Mouse (Mus musculus): Measurements from ENCODE around the gene Zdhhc23. TPM values are rescaled to one million over a fixed set of nuclear protein-coding genes. Genes with fewer than 3 reads are reported as not detected.
A peak's percentile ranks its signal among the peaks of the same experiment; 100 is the strongest.

The Zdhhc23 gene
- 0.34 and 0.59 TPM in 2 replicates for polyA plus RNA-seq (2016; fragmentation: Nextera tagmentation; extraction: Ambion mirVana)

DNA sequence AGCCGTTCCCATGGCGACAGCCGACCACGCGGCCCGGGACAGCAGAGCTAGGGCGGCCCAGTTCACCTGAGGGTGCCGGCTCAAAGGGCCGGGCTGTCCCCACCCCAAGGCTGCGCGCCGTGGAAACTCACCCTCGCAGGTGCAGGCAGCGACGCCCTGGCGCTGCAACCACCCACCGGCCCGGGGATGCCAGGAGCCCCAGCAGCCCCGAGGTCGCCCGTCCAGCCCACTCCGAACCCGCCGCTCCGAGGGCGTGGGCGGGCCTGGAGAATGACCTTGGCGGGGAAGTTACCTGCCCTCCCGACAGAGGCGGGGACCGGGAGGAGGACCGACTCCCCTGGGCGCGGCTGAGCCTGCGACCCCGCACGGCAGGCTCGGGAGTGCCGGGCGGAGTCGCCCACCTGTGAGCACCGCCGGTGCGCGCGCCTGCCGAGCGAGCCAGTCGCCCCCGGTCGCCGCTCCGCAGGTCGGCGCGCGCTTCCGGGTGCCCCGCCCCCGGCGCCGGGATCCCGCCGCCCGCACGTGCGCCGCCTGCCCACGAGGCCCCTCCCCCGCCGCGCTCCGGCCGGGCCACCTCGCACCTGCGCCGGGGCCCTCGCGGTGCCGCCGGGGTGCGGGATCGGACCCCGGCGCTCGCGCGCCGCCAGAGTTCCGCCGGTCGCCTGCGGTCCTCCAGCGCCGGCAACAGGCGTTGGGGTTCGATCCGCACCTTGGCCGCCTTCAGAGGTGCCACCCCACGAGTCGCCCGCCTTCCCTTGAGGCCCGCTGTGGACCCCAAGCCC is at the start of gene Zdhhc23:
Gene Zdhhc23 (minus strand): TSS at position 464 of the 782 bp plus-strand sequence.
- Histone ChIP-seq H3K27me3 (peaks cover 11% of the 10 kb centered on the region; the same call in 1 of the 2 replicates), H3K36me3 (no peaks in the 10 kb centered on the region), H3K4me2 (replicated peaks) (peak within 1 kb of the TSS; percentile 99), H3K4me3 (peak within 1 kb of the TSS; percentile 61), H3K9ac (peak within 1 kb of the TSS; percentile 58), H3K9me3 (no peaks in the 10 kb centered on the region), H3K27ac (no peak within 1 kb of the TSS), H3K4me1 (0 out of 2 replicates have a peak, but pooled peaks cover 4% of the 10 kb centered on the region)
- under 1% methylated on average over 71 of the region's 103 CpGs for WGBS
- 0 out of 2 replicates have a peak, but pooled peaks have one; percentile 75 for ATAC-seq (ENCODE audit: insufficient number of reproducible peaks, insufficient read depth, low FRiP score, low TSS enrichment)

GRCm38 (mm10) chr16:44029273-44029672 is 49.7 kb upstream of the Zdhhc23 start:
- 70% methylated on average over 2 of the region's 2 CpGs for WGBS
- Histone ChIP-seq H3K4me2 (replicated peaks) (no peak overlapping the region), H3K4me1 (no peaks in the 10 kb centered on the region), H3K36me3 (no peaks in the 10 kb centered on the region), H3K27me3 (no peaks in the 10 kb centered on the region), H3K27ac (no peak overlapping the region), H3K9ac (no peak overlapping the region), H3K9me3 (no peaks in the 10 kb centered on the region), H3K4me3 (no peak overlapping the region)
- no peak for ATAC-seq (ENCODE audit: insufficient number of reproducible peaks, insufficient read depth, low FRiP score, low TSS enrichment)

GRCm38 (mm10) chr16:44026822-44027221 is 47.2 kb upstream of the Zdhhc23 start:
- Histone ChIP-seq H3K4me3 (no peak overlapping the region), H3K4me2 (replicated peaks) (no peak overlapping the region), H3K27me3 (no peaks in the 10 kb centered on the region), H3K9me3 (no peaks in the 10 kb centered on the region), H3K36me3 (no peaks in the 10 kb centered on the region), H3K4me1 (no peaks in the 10 kb centered on the region), H3K27ac (no peak overlapping the region), H3K9ac (no peak overlapping the region)
- WGBS, result 69% methylated on average over 9 of the region's 9 CpGs
- ATAC-seq (ENCODE audit: insufficient number of reproducible peaks, insufficient read depth, low FRiP score, low TSS enrichment), result no peak

GRCm38 (mm10) chr16:44026210-44026609 is 46.6 kb upstream of the Zdhhc23 start:
- 61% methylated on average over 6 of the region's 6 CpGs for WGBS
- Histone ChIP-seq H3K9me3 (no peaks in the 10 kb centered on the region), H3K4me1 (no peaks in the 10 kb centered on the region), H3K4me2 (replicated peaks) (no peak overlapping the region), H3K27ac (0 out of 2 replicates have a peak overlapping the region, but pooled peaks have one; percentile 11), H3K9ac (no peak overlapping the region), H3K27me3 (no peaks in the 10 kb centered on the region), H3K4me3 (no peak overlapping the region), H3K36me3 (no peaks in the 10 kb centered on the region)
- ATAC-seq (ENCODE audit: insufficient number of reproducible peaks, insufficient read depth, low FRiP score, low TSS enrichment), result no peak

GRCm38 (mm10) chr16:44018986-44019548 is 39.5 kb upstream of the Zdhhc23 start:
- no peak for ATAC-seq (ENCODE audit: insufficient number of reproducible peaks, insufficient read depth, low FRiP score, low TSS enrichment)
- no peaks in the 10 kb centered on the region for H3K4me1 ChIP-seq
- WGBS, result 82% methylated on average over 2 of the region's 2 CpGs
- no peaks in the 10 kb centered on the region for H3K36me3 ChIP-seq
- no peak overlapping the region for H3K4me2 ChIP-seq (replicated peaks)
- H3K27me3 ChIP-seq, result no peaks in the 10 kb centered on the region
- no peak overlapping the region for H3K9ac ChIP-seq
- no peaks in the 10 kb centered on the region for H3K9me3 ChIP-seq
- H3K4me3 ChIP-seq, result no peak overlapping the region
- no peak overlapping the region for H3K27ac ChIP-seq

DNA sequence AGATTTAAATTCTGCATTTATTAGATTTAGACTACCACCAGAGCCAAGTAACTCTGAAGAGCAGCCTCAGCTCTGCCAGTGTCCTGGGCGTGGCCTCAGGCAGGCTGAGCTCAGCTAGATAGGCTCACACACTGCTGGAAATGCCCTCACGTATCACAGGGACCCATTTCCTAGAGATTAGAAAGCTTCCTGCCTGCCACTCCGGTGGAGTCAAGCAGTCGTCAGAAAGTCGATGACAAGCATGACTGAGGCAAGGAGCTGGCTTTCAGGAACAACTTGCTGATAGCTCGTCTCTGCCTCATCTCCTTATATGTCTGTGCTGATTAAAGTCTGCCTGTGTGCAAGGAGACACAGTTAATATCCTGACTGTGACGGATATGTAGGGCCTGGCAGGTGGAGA is 38.8 kb upstream of the Zdhhc23 start:
- H3K4me3 ChIP-seq, result no peak overlapping the region
- no peak for ATAC-seq (ENCODE audit: insufficient number of reproducible peaks, insufficient read depth, low FRiP score, low TSS enrichment)
- whole genome bisulfite sequencing, result 47% methylated on average over 7 of the region's 7 CpGs
- no peaks in the 10 kb centered on the region for H3K4me1 ChIP-seq
- no peak overlapping the region for H3K9ac ChIP-seq
- no peaks in the 10 kb centered on the region for H3K27me3 ChIP-seq
- H3K4me2 ChIP-seq (replicated peaks), result no peak overlapping the region
- H3K36me3 ChIP-seq, result no peaks in the 10 kb centered on the region
- no peaks in the 10 kb centered on the region for H3K9me3 ChIP-seq
- no peak overlapping the region for H3K27ac ChIP-seq

DNA sequence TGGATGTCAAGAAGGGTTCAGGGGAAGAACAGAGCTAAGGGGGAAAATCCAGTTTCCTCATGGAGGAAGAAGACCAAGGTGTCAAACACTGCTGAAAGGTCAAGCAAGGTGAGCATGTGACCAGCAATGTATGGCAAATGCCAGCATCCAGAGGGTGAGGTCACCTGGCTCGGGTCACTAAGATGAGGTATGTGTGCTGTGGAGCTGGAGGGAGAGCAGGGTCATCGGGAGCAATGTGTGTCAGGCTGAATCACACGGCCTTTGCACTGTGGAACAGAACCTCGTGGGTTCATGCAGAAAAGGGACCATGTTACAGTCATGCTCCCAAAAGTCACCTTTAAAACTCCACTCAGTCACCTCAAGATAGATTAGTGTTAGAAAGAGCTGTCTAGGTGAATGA is 38.1 kb upstream of the Zdhhc23 start:
- H3K4me3 ChIP-seq, result no peak overlapping the region
- 82% methylated on average over 4 of the region's 4 CpGs for WGBS
- ATAC-seq (ENCODE audit: insufficient number of reproducible peaks, insufficient read depth, low FRiP score, low TSS enrichment), result no peak
- H3K36me3 ChIP-seq, result no peaks in the 10 kb centered on the region
- H3K9me3 ChIP-seq, result no peaks in the 10 kb centered on the region
- no peak overlapping the region for H3K4me2 ChIP-seq (replicated peaks)
- no peaks in the 10 kb centered on the region for H3K4me1 ChIP-seq
- no peaks in the 10 kb centered on the region for H3K27me3 ChIP-seq
- H3K27ac ChIP-seq, result no peak overlapping the region
- no peak overlapping the region for H3K9ac ChIP-seq

DNA sequence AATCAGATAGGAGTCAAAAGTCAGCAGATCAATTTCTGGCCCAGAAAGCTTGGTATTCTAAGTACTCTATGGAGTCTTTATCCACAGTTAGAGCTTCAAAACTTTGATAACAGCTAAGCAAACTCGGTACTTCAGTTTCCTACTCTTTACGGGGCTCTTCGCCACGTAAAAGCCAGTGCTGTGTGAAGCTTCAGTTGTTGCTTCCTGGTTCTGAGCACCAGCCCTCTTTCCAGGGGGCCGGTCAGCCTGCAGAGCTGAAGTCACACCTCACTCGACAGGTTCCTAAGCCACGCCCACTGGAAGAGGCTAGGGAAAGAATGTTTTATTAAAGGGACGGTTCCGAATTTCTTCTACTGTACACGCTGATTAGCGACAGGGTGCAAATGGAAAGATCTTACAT is 36.6 kb upstream of the Zdhhc23 start:
- Histone ChIP-seq H3K36me3 (no peaks in the 10 kb centered on the region), H3K27ac (no peak overlapping the region), H3K27me3 (no peaks in the 10 kb centered on the region), H3K4me2 (replicated peaks) (peak overlapping the region; percentile 40), H3K4me3 (0 out of 2 replicates have a peak overlapping the region, but pooled peaks have one; percentile 16), H3K9me3 (no peaks in the 10 kb centered on the region), H3K9ac (no peak overlapping the region), H3K4me1 (no peaks in the 10 kb centered on the region)
- no peak for ATAC-seq (ENCODE audit: insufficient number of reproducible peaks, insufficient read depth, low FRiP score, low TSS enrichment)
- 12% methylated on average over 11 of the region's 11 CpGs for WGBS

DNA sequence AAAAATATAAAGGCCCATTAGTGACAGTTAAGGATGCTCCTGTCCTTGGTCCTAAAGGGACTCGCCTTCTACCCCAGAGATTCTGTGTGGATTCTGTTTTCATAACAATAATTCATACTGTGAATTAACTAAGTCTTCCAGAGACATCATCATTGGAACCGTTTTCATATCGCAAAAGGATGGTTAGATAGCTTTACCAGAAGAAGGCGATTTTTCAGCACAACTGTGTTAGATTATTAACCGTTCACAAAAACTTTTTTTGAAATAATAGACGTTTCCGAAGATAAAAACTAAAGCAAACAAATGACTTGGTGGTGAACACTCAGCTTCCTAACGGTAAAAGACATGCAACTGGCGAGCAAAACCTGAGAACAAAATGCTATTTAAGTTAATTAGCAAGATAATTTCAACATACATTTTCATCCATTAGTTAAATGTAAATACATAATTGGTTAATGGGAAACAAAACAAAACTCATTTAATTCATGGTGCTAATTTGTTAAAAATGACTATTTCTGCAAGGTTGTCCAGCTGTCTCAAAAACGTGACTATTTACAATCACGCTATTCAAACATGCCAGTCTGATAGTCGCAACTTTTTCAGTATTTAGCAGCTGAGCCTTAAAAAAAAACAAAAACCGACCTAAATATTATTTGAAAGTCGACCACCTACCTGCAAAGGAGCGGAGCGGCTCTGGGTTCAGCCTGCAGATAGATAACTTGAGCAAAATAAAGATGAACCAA is 36.0 kb upstream of the Zdhhc23 start:
- H3K9me3 ChIP-seq, result no peaks in the 10 kb centered on the region
- no peak overlapping the region for H3K27ac ChIP-seq
- no peaks in the 10 kb centered on the region for H3K36me3 ChIP-seq
- 0 out of 2 replicates have a peak overlapping the region, but pooled peaks have one; percentile 16 for H3K4me3 ChIP-seq
- H3K4me2 ChIP-seq (replicated peaks), result peak overlapping the region; percentile 40
- H3K27me3 ChIP-seq, result no peaks in the 10 kb centered on the region
- WGBS, result 58% methylated on average over 16 of the region's 16 CpGs
- no peak for ATAC-seq (ENCODE audit: insufficient number of reproducible peaks, insufficient read depth, low FRiP score, low TSS enrichment)
- H3K4me1 ChIP-seq, result no peaks in the 10 kb centered on the region
- no peak overlapping the region for H3K9ac ChIP-seq

- no peak overlapping the region for H3K4me2 ChIP-seq (replicated peaks)
- H3K9me3 ChIP-seq, result no peaks in the 10 kb centered on the region
- no peaks in the 10 kb centered on the region for H3K27me3 ChIP-seq
- 54% methylated on average over 5 of the region's 5 CpGs for WGBS
- H3K4me1 ChIP-seq, result no peaks in the 10 kb centered on the region
- no peaks in the 10 kb centered on the region for H3K36me3 ChIP-seq
- H3K9ac ChIP-seq, result no peak overlapping the region
- ATAC-seq (ENCODE audit: insufficient number of reproducible peaks, insufficient read depth, low FRiP score, low TSS enrichment), result no peak
- no peak overlapping the region for H3K27ac ChIP-seq
- no peak overlapping the region for H3K4me3 ChIP-seq
These were observed 31.4 kb upstream of the Zdhhc23 start for GRCm38 (mm10) chr16:44011010-44011409.

- no peaks in the 10 kb centered on the region for H3K9me3 ChIP-seq
- no peak overlapping the region for H3K27ac ChIP-seq
- no peak overlapping the region for H3K4me3 ChIP-seq
- H3K27me3 ChIP-seq, result no peaks in the 10 kb centered on the region
- no peaks in the 10 kb centered on the region for H3K36me3 ChIP-seq
- H3K4me1 ChIP-seq, result no peaks in the 10 kb centered on the region
- ATAC-seq (ENCODE audit: insufficient number of reproducible peaks, insufficient read depth, low FRiP score, low TSS enrichment), result no peak
- no peak overlapping the region for H3K9ac ChIP-seq
- WGBS, result 76% methylated on average over 5 of the region's 5 CpGs
- H3K4me2 ChIP-seq (replicated peaks), result no peak overlapping the region
These were observed 22.5 kb upstream of the Zdhhc23 start for GRCm38 (mm10) chr16:44002086-44002485.
